Mouse (Mus musculus) myocyte (in vitro differentiated cells): ENCODE results near the gene Iqgap3. TPM values are rescaled to one million over a fixed set of nuclear protein-coding genes. Genes with fewer than 3 reads are reported as not detected.

Experiments
- H3K27me3 ChIP-seq: one replicate; pipeline ENCODE4 v1.6.1; 2011; ENCODE audit not compliant: control insufficient read depth, insufficient read depth, insufficient read length
- H3K36me3 ChIP-seq: one replicate; pipeline ENCODE4 v1.6.1; 2011; ENCODE audit not compliant: control insufficient read depth, insufficient read depth
- H3K4me2 ChIP-seq: one replicate; pipeline ENCODE4 v1.6.1; 2011; ENCODE audit warnings: low read depth, control low read depth
- H3K4me3 ChIP-seq: one replicate; pipeline ENCODE4 v1.5.1; 2011; ENCODE audit warnings: mild to moderate bottlenecking, control low read depth, moderate library complexity
- H3K79me2 ChIP-seq: one replicate; pipeline ENCODE4 v1.6.1; 2011; ENCODE audit not compliant: control insufficient read depth, insufficient read depth
- H3ac ChIP-seq: one replicate; pipeline ENCODE4 v1.6.1; 2011; ENCODE audit not compliant: control insufficient read depth, insufficient read length
- CEBPB ChIP-seq: IDR thresholded peaks from 2 replicates; pipeline ENCODE4 v1.6.1; 2011; ENCODE audit warnings: mild to moderate bottlenecking, moderate library complexity; ENCODE audit not compliant: poor library complexity, insufficient read depth, severe bottlenecking
- E2F4 ChIP-seq: IDR thresholded peaks from one replicate; pipeline ENCODE4 v1.6.1; 2011; ENCODE audit warnings: mild to moderate bottlenecking, control low read depth, moderate library complexity; ENCODE audit not compliant: insufficient read depth
- MAX ChIP-seq: IDR thresholded peaks from one replicate; pipeline ENCODE4 v1.6.1; 2011; ENCODE audit warnings: low read depth, mild to moderate bottlenecking, control low read depth
- MYOD1 ChIP-seq, 3 experiments: IDR thresholded peaks; one replicate each; pipeline ENCODE4 v1.6.1; 2011; ENCODE audit warnings: control low read depth in 2 of 3, low read depth in 2 of 3, mild to moderate bottlenecking in 2 of 3, moderate library complexity in 1 of 3; ENCODE audit not compliant: insufficient read length in 2 of 3, control insufficient read depth in 1 of 3
- MYOG ChIP-seq, 3 experiments: IDR thresholded peaks; one replicate each; pipeline ENCODE4 v1.6.1; 2011; ENCODE audit warnings: control low read depth in 2 of 3, low read depth in 2 of 3, mild to moderate bottlenecking in 2 of 3; ENCODE audit not compliant: insufficient read length in 2 of 3, control insufficient read depth in 1 of 3, insufficient read depth in 1 of 3
- POLR2A ChIP-seq: IDR thresholded peaks from one replicate; pipeline ENCODE4 v1.6.1; 2011; ENCODE audit warnings: low read depth, mild to moderate bottlenecking, control low read depth, moderate library complexity; ENCODE audit not compliant: insufficient read length
- POLR2AphosphoS2 ChIP-seq: IDR thresholded peaks from one replicate; pipeline ENCODE4 v1.6.1; 2011; ENCODE audit warnings: low read depth, control low read depth; ENCODE audit not compliant: insufficient read length
- REST ChIP-seq: IDR thresholded peaks from one replicate; pipeline ENCODE4 v1.6.1; 2011; ENCODE audit warnings: mild to moderate bottlenecking, control low read depth, moderate library complexity; ENCODE audit not compliant: insufficient read depth, insufficient read length
- SRF ChIP-seq: IDR thresholded peaks from one replicate; pipeline ENCODE4 v1.6.1; 2011; ENCODE audit warnings: low read depth; ENCODE audit not compliant: control insufficient read depth, insufficient read length
- TCF12 ChIP-seq: IDR thresholded peaks from one replicate; pipeline ENCODE4 v1.6.1; 2011; ENCODE audit warnings: mild to moderate bottlenecking, control low read depth; ENCODE audit not compliant: poor library complexity, insufficient read depth, severe bottlenecking
- TCF3 ChIP-seq: IDR thresholded peaks from one replicate; pipeline ENCODE4 v1.6.1; 2011; ENCODE audit warnings: low read depth, control low read depth; ENCODE audit not compliant: insufficient read length
- USF1 ChIP-seq: IDR thresholded peaks from one replicate; pipeline ENCODE4 v1.6.1; 2011; ENCODE audit warnings: low read depth, mild to moderate bottlenecking, control low read depth, moderate library complexity
- polyA plus RNA-seq: library from polyadenylated mRNA; unstranded; fragments of >200 nt; fragmentation: generic; extraction: Trizol; gene quantifications from one replicate; pipeline ENCODE4 v1.2.1, GENCODE M21; 2012; ENCODE audit warnings: missing spikeins

Iqgap3 gene
- 13.6 TPM for polyA plus RNA-seq

- peak; percentile 50 for TF ChIP-seq POLR2AphosphoS2
- TF ChIP-seq MAX, result no peak
- peak; percentile 65 for TF ChIP-seq POLR2A
- peak; percentile 63 for TF ChIP-seq USF1
- TF ChIP-seq MYOD1 (IDR thresholded peaks at IDR 0.05; ENCODE audit: control insufficient read depth in 1 of 3, insufficient read length in 2 of 3, low read depth in 2 of 3), result no peak
- peak; percentile 99 for TF ChIP-seq E2F4
- no peak for TF ChIP-seq TCF12
- peak in 1 of 3 experiments; percentile 30 for TF ChIP-seq MYOG (IDR thresholded peaks at IDR 0.05; ENCODE audit: control insufficient read depth in 1 of 3, insufficient read depth in 1 of 3, insufficient read length in 2 of 3, low read depth in 2 of 3)
- TF ChIP-seq TCF3, result no peak
- TF ChIP-seq CEBPB, result no peak
- Histone ChIP-seq H3K4me2 (peak within 1 kb of the TSS; percentile 76), H3K27me3 (no peaks in the 10 kb centered on the region), H3K79me2 (peaks cover 6% of the 10 kb centered on the region), H3K36me3 (peaks cover 5% of the 10 kb centered on the region), H3K4me3 (peak within 1 kb of the TSS; percentile 58), H3ac (no peak within 1 kb of the TSS)
Measured at GRCm38 (mm10) chr3:88081345-88082223, at the start of gene Iqgap3. TSS of gene Iqgap3 (plus strand) at chr3:88081971.

- Histone ChIP-seq H3ac (no peak overlapping the region), H3K36me3 (no peaks in the 10 kb centered on the region), H3K4me2 (no peak overlapping the region), H3K4me3 (no peak overlapping the region), H3K79me2 (no peaks in the 10 kb centered on the region), H3K27me3 (peaks cover 23% of the 10 kb centered on the region)
- no peak for TF ChIP-seq CEBPB
- no peak for TF ChIP-seq TCF12
- no peak for TF ChIP-seq USF1
- no peak for TF ChIP-seq MYOG (IDR thresholded peaks at IDR 0.05; ENCODE audit: control insufficient read depth in 1 of 3, insufficient read depth in 1 of 3, insufficient read length in 2 of 3, low read depth in 2 of 3)
- no peak for TF ChIP-seq POLR2AphosphoS2
- TF ChIP-seq MYOD1 (IDR thresholded peaks at IDR 0.05; ENCODE audit: control insufficient read depth in 1 of 3, insufficient read length in 2 of 3, low read depth in 2 of 3), result no peak
- no peak for TF ChIP-seq REST
- TF ChIP-seq MAX, result no peak
- TF ChIP-seq TCF3, result no peak
- TF ChIP-seq SRF, result no peak
- TF ChIP-seq POLR2A, result no peak
- TF ChIP-seq E2F4, result no peak
Measured at GRCm38 (mm10) chr3:88033506-88033905, 48.3 kb upstream of the Iqgap3 start.

GRCm38 (mm10) chr3:88035561-88036293, 46.0 kb upstream of the Iqgap3 start:
- H3K27me3 ChIP-seq, result peaks cover 22% of the 10 kb centered on the region
- H3K4me3 ChIP-seq, result no peak overlapping the region
- TF ChIP-seq SRF (no peak), POLR2A (no peak), USF1 (no peak), TCF3 (no peak), POLR2AphosphoS2 (no peak), MYOG (IDR thresholded peaks at IDR 0.05; ENCODE audit: control insufficient read depth in 1 of 3, insufficient read depth in 1 of 3, insufficient read length in 2 of 3, low read depth in 2 of 3) (no peak), MAX (no peak), CEBPB (no peak)
- H3K36me3 ChIP-seq, result no peaks in the 10 kb centered on the region
- no peaks in the 10 kb centered on the region for H3K79me2 ChIP-seq
- H3ac ChIP-seq, result no peak overlapping the region
- no peak overlapping the region for H3K4me2 ChIP-seq

GRCm38 (mm10) chr3:88042661-88043421, 38.9 kb upstream of the Iqgap3 start, which contains the start of gene Gpatch4:
TSS of gene Gpatch4 (plus strand) at chr3:88043108.
- H3K4me3 ChIP-seq, result peak within 1 kb of the TSS; percentile 66
- TF ChIP-seq MYOG (IDR thresholded peaks at IDR 0.05; ENCODE audit: control insufficient read depth in 1 of 3, insufficient read depth in 1 of 3, insufficient read length in 2 of 3, low read depth in 2 of 3) (peak in 1 of 3 experiments; percentile 5), MAX (peak; percentile 93), POLR2AphosphoS2 (peak; percentile 77), E2F4 (no peak), REST (no peak), POLR2A (peak; percentile 63), TCF12 (no peak)
- no peaks in the 10 kb centered on the region for H3K36me3 ChIP-seq
- H3K27me3 ChIP-seq, result peaks cover 10% of the 10 kb centered on the region
- H3K4me2 ChIP-seq, result peak within 1 kb of the TSS; percentile 82
- no peak within 1 kb of the TSS for H3ac ChIP-seq
- peaks cover 16% of the 10 kb centered on the region for H3K79me2 ChIP-seq
